Mouse (Mus musculus) erythroblast, embryonic 14.5 days (primary cell): Measurements from ENCODE around the gene Tmem223.

ENCODE experiments used
- GATA1 ChIP-seq: IDR thresholded peaks from 2 replicates; pipeline ENCODE4 v1.6.1; 2012; ENCODE audit warnings: low read length, inconsistent platforms, mixed read lengths
- TAL1 ChIP-seq: IDR thresholded peaks from 3 replicates; pipeline ENCODE4 v1.6.1; 2012; ENCODE audit warnings: low read length, inconsistent platforms, mixed read lengths

DNA sequence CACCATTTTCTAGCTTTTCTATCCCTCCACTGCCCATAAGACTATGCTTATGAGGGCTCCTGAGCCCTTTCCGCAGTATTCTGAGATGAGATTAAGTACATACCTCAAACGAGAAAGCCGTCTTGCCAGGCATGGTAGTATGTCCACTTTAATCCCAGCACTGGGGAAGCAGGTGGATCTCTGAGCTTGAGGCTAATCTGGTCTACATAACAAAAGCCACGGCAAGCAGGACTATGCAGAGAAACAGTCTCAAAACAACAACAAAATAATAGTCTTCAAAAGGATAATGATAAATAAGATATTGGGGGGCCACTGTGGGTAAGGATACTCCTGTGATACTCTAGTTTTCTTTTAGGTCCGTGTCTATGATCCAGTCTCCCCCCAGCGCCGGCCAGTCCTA is 31.9 kb upstream of the Tmem223 start:
- TF ChIP-seq TAL1 (no peak), GATA1 (no peak)
